Mouse (Mus musculus): ENCODE measurements at regions not wholly inside any gene's neighbourhood (a gene's known extent, or its start where the extent isn't known, plus 50 kb on each side); places are given as distances from the start of the nearest gene placed in this dataset.

DNA sequence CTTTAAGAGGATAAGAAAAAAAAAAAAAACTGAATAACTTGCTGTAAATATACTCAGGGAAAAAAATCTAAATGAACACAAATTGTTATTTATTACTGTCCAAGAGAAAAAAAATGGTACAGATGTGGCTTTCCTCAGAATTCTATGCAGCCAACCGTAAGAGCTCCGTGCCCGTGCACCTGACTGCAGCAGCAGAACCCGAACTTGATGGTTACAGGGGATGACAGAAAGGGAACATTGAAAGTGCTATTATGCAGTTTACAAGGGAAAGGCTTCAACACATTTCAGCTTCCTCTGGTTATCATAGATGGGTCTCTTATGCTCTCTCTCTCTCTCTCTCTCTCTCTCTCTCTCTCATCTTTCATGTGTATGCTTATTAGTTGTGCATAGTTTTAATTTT, 618.8 kb upstream of the Cypt12 start:
- ATAC-seq (ENCODE audit: insufficient read depth, low read depth), result no peak
- Histone ChIP-seq H3K36me3 (replicated peaks; ENCODE audit: control insufficient read depth, insufficient read depth, low read length) (no peaks in the 10 kb centered on the region), H3K9ac (replicated peaks; ENCODE audit: low read depth, low read length) (no peak overlapping the region), H3K4me3 (ENCODE audit: low read depth, low read length) (no peak overlapping the region), H3K4me1 (ENCODE audit: control insufficient read depth, insufficient read depth) (no peaks in the 10 kb centered on the region), H3K27ac (ENCODE audit: low read depth) (no peak overlapping the region), H3K4me2 (ENCODE audit: low read depth, low read length) (no peak overlapping the region), H3K27me3 (ENCODE audit: control insufficient read depth, insufficient read depth, low read length) (no peaks in the 10 kb centered on the region), H3K9me3 (replicated peaks; ENCODE audit: control insufficient read depth, low read length) (no peaks in the 10 kb centered on the region)
- 65% methylated on average over 4 of the region's 4 CpGs for WGBS
- TF ChIP-seq EP300 (IDR thresholded peaks at IDR 0.05; ENCODE audit: low read depth) (no peak), CTCF (IDR thresholded peaks at IDR 0.05; ENCODE audit: low read depth) (no peak)
- DNase-seq (ENCODE audit: low spot score), result no peak

DNA sequence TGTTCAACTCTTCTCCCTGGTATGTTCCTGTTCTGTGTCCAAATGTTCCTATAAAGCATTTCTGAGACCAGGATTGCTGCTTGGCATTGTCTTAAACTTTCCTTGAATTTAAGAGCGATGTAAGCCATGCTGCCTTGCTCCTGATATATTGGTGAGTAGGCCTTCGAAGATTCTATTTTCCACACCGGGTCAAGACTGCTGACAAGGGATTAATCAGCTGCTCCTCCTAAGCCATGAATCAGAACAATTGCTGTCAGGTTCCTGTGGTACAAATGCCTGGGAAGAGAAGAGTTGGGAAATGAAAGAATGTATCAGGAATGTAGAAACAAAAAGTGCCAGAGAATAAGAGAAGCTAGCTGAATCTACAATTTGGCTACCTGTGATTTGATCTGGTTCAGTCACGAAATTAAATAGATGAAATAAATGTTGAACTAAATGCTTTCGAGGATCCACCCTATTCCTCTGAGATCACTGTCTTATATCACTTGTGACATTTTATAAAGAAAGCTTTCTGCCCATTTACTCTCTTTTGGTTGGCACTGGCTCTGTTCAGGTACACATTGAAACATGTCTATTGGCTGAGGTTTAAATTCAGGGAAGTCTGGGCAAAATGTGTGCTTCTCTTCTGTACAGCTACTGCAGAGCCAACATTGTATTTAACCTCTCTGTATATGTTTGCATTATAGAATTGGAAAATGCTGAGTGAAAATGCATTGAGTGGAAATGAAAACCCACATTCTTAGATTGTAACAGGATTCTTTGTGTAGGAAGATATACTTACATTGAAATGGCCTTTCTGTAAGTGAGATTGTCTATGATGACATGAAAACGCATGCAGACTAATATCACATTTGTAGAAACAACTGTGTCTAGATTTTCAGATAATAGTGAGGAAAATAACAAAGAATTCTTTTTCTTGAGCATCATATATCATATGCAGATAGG, 617.5 kb upstream of the Cypt12 start:
- ATAC-seq (ENCODE audit: insufficient read depth, low read depth) (no peak), DNase-seq (ENCODE audit: low spot score) (no peak)
- no peak overlapping the region for H3K4me2 ChIP-seq (ENCODE audit: low read depth, low read length)
- no peak overlapping the region for H3K27ac ChIP-seq (ENCODE audit: low read depth)
- H3K4me1 ChIP-seq (ENCODE audit: control insufficient read depth, insufficient read depth), result no peaks in the 10 kb centered on the region
- no peak for TF ChIP-seq CTCF (IDR thresholded peaks at IDR 0.05; ENCODE audit: low read depth)
- no peak for TF ChIP-seq EP300 (IDR thresholded peaks at IDR 0.05; ENCODE audit: low read depth)
- no peak overlapping the region for H3K9ac ChIP-seq (replicated peaks; ENCODE audit: low read depth, low read length)
- no peaks in the 10 kb centered on the region for H3K27me3 ChIP-seq (ENCODE audit: control insufficient read depth, insufficient read depth, low read length)
- no peaks in the 10 kb centered on the region for H3K36me3 ChIP-seq (replicated peaks; ENCODE audit: control insufficient read depth, insufficient read depth, low read length)
- no peak overlapping the region for H3K4me3 ChIP-seq (ENCODE audit: low read depth, low read length)
- no peaks in the 10 kb centered on the region for H3K9me3 ChIP-seq (replicated peaks; ENCODE audit: control insufficient read depth, low read length)
- WGBS, result 64% methylated on average over 6 of the region's 6 CpGs

DNA sequence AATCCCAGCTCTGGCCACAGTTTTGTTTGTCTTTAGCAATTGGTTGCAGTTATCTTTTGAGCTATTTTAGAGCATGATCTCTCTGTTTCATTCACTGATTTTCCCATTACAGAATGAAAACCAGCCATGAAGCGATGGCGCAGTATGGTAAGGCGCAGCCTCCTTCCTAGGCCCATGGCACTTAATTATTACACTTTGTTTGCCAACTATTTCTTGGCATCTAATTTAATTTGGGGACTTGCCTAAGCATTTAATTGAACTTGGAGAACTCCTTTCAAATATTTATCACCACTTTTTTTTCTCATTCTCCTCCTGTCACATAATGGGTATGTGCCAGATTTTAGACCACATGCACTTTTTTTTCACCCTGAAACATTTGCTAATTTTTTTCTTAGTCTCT, 588.0 kb upstream of the Cypt12 start:
- H3K27me3 ChIP-seq (ENCODE audit: control insufficient read depth, insufficient read depth, low read length), result no peaks in the 10 kb centered on the region
- no peaks in the 10 kb centered on the region for H3K9me3 ChIP-seq (replicated peaks; ENCODE audit: control insufficient read depth, low read length)
- TF ChIP-seq CTCF (IDR thresholded peaks at IDR 0.05; ENCODE audit: low read depth) (no peak), EP300 (IDR thresholded peaks at IDR 0.05; ENCODE audit: low read depth) (no peak)
- no peak overlapping the region for H3K27ac ChIP-seq (ENCODE audit: low read depth)
- no peak for DNase-seq (ENCODE audit: low spot score)
- no peaks in the 10 kb centered on the region for H3K4me1 ChIP-seq (ENCODE audit: control insufficient read depth, insufficient read depth)
- H3K9ac ChIP-seq (replicated peaks; ENCODE audit: low read depth, low read length), result no peak overlapping the region
- H3K36me3 ChIP-seq (replicated peaks; ENCODE audit: control insufficient read depth, insufficient read depth, low read length), result no peaks in the 10 kb centered on the region
- no peak for ATAC-seq (ENCODE audit: insufficient read depth, low read depth)
- H3K4me3 ChIP-seq (ENCODE audit: low read depth, low read length), result no peak overlapping the region
- no peak overlapping the region for H3K4me2 ChIP-seq (ENCODE audit: low read depth, low read length)
- 94% methylated on average over 3 of the region's 3 CpGs for WGBS
